Mouse (Mus musculus): Measurements from ENCODE around the gene Mycbp2. TPM values are rescaled to one million over a fixed set of nuclear protein-coding genes. Genes with fewer than 3 reads are reported as not detected.
A peak's percentile ranks its signal among the peaks of the same experiment; 100 is the strongest.

Gene Mycbp2
- polyA plus RNA-seq, 1 experiment, result 21.3 TPM

- TF ChIP-seq POLR2A (IDR thresholded peaks at IDR 0.05; ENCODE audit: borderline replicate concordance, extremely low read depth, low read depth, low read length) (no peak), CTCF (IDR thresholded peaks at IDR 0.05; ENCODE audit: insufficient read depth, low read length) (no peak)
- DNase-seq, result no peak
- 81% methylated on average over 3 of the region's 3 CpGs for WGBS
- no peaks in the 10 kb centered on the region for H3K4me1 ChIP-seq (ENCODE audit: control insufficient read depth, insufficient read depth, low read length)
- H3K4me3 ChIP-seq (replicated peaks; ENCODE audit: extremely low read depth, low read depth, low read length), result no peak overlapping the region
These were observed 124.9 kb downstream of the Mycbp2 start for GRCm38 (mm10) chr14:103221751-103222150.

GRCm38 (mm10) chr14:103216331-103216730, 130.3 kb downstream of the Mycbp2 start:
- TF ChIP-seq POLR2A (IDR thresholded peaks at IDR 0.05; ENCODE audit: borderline replicate concordance, extremely low read depth, low read depth, low read length) (no peak), CTCF (IDR thresholded peaks at IDR 0.05; ENCODE audit: insufficient read depth, low read length) (no peak)
- H3K4me1 ChIP-seq (ENCODE audit: control insufficient read depth, insufficient read depth, low read length), result no peaks in the 10 kb centered on the region
- H3K4me3 ChIP-seq (replicated peaks; ENCODE audit: extremely low read depth, low read depth, low read length), result no peak overlapping the region

DNA sequence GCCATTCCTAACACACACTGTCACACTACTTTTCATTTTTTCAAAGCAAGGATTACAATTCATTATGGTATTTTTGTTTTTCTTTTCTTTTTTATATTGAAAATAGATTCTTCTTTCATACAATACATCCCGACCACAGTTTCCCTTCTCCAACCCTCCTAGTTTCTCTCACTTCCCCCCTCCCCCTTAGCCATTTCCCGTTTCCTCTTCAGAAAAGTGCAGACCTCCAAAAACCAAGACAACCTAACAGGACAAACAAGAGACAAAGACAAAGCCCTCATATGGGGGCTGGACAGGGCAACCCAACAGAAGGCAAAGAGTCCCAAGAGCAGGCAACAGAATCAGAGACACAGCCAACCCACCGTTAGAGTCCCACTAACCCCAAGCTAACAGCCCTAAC, 160.0 kb downstream of the Mycbp2 start:
- TF ChIP-seq POLR2A (IDR thresholded peaks at IDR 0.05; ENCODE audit: borderline replicate concordance, extremely low read depth, low read depth, low read length), result no peak
- TF ChIP-seq CTCF (IDR thresholded peaks at IDR 0.05; ENCODE audit: insufficient read depth, low read length), result no peak
- H3K4me1 ChIP-seq (ENCODE audit: control insufficient read depth, insufficient read depth, low read length), result no peaks in the 10 kb centered on the region
- no peak for DNase-seq
- no peak overlapping the region for H3K4me3 ChIP-seq (replicated peaks; ENCODE audit: extremely low read depth, low read depth, low read length)
- WGBS, result 61% methylated on average over 3 of the region's 3 CpGs

More at GRCm38 (mm10) chr14:103216331-103216730, 130.3 kb downstream of the Mycbp2 start:
- no peak for DNase-seq
- 86% methylated on average over 3 of the region's 3 CpGs for WGBS

DNA sequence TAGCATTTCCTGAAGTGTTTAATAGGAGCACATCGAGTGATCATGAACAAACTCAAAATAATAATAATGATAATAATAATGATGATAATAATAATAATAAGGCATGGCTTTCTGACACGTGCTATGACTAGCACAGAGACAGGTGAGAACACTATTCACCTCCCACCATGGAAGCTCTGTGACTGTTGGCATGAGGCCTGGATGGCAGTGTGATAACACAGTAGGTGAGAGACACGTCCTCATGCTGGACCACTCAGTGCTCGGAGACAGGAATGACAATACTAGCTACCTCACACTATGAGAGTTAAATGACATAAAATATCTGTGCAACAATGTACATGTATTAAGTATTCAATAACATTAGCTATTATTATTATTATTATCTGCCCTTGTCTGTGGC, 160.5 kb downstream of the Mycbp2 start:
- no peak for DNase-seq
- no peak for TF ChIP-seq POLR2A (IDR thresholded peaks at IDR 0.05; ENCODE audit: borderline replicate concordance, extremely low read depth, low read depth, low read length)
- TF ChIP-seq CTCF (IDR thresholded peaks at IDR 0.05; ENCODE audit: insufficient read depth, low read length), result no peak
- 93% methylated on average over 4 of the region's 4 CpGs for WGBS
- Histone ChIP-seq H3K4me1 (ENCODE audit: control insufficient read depth, insufficient read depth, low read length) (no peaks in the 10 kb centered on the region), H3K4me3 (replicated peaks; ENCODE audit: extremely low read depth, low read depth, low read length) (no peak overlapping the region)

GRCm38 (mm10) chr14:103180096-103180495, 166.5 kb downstream of the Mycbp2 start:
- DNase-seq, result no peak
- TF ChIP-seq POLR2A (IDR thresholded peaks at IDR 0.05; ENCODE audit: borderline replicate concordance, extremely low read depth, low read depth, low read length) (no peak), CTCF (IDR thresholded peaks at IDR 0.05; ENCODE audit: insufficient read depth, low read length) (no peak)
- Histone ChIP-seq H3K4me3 (replicated peaks; ENCODE audit: extremely low read depth, low read depth, low read length) (no peak overlapping the region), H3K4me1 (ENCODE audit: control insufficient read depth, insufficient read depth, low read length) (no peaks in the 10 kb centered on the region)
- WGBS, result 86% methylated on average over 2 of the region's 2 CpGs

- TF ChIP-seq CTCF (IDR thresholded peaks at IDR 0.05; ENCODE audit: insufficient read depth, low read length) (no peak), POLR2A (IDR thresholded peaks at IDR 0.05; ENCODE audit: borderline replicate concordance, extremely low read depth, low read depth, low read length) (no peak)
- H3K4me1 ChIP-seq (ENCODE audit: control insufficient read depth, insufficient read depth, low read length), result no peaks in the 10 kb centered on the region
- H3K4me3 ChIP-seq (replicated peaks; ENCODE audit: extremely low read depth, low read depth, low read length), result no peak overlapping the region
- DNase-seq, result no peak
- 52% methylated on average over 5 of the region's 5 CpGs for WGBS
These were observed 183.7 kb downstream of the Mycbp2 start for GRCm38 (mm10) chr14:103162923-103163322.

DNA sequence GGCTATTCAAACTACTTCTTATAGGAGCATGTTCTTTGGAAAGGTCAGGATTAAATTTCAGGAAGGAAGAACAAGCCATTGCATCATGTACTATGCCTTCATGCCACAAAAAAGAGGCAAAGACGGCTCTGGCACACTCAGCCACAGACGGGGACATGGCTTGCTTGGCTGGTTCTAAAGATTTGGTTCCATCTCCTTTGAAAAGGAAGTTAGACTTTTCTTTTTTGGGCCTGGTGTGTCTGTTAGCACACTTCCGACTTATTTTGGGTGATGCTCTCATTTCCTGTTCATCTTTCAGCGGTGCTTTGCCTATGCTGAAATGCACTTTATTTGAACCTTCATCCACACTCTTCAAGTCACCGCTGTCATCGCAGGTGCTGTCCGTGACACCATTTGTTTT, 190.9 kb downstream of the Mycbp2 start:
- Histone ChIP-seq H3K4me1 (ENCODE audit: control insufficient read depth, insufficient read depth, low read length) (no peaks in the 10 kb centered on the region), H3K4me3 (replicated peaks; ENCODE audit: extremely low read depth, low read depth, low read length) (no peak overlapping the region)
- no peak for DNase-seq
- 68% methylated on average over 7 of the region's 7 CpGs for WGBS
- TF ChIP-seq CTCF (IDR thresholded peaks at IDR 0.05; ENCODE audit: insufficient read depth, low read length) (no peak), POLR2A (IDR thresholded peaks at IDR 0.05; ENCODE audit: borderline replicate concordance, extremely low read depth, low read depth, low read length) (no peak)

DNA sequence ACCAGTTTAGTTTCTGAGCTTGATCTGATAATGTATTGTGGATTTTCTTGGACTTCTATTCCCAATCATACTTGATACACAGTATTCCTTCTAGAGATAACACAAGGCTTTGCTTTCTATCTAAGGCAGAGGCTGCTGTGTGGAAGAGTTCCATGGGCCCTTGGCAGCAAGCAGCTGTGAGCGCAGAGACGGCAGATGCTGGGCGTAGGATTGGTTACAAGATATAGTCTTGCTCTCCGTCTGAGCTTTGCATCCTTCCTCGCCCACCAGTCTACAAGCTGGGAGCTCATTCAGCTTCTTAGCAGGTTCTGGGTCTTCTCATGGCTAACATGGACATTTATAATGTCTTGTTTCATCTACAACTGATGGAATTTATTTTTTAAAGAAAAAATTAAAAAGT, 196.5 kb downstream of the Mycbp2 start:
- Histone ChIP-seq H3K4me1 (ENCODE audit: control insufficient read depth, insufficient read depth, low read length) (no peaks in the 10 kb centered on the region), H3K4me3 (replicated peaks; ENCODE audit: extremely low read depth, low read depth, low read length) (no peak overlapping the region)
- no peak for DNase-seq
- WGBS, result 96% methylated on average over 5 of the region's 5 CpGs
- TF ChIP-seq CTCF (IDR thresholded peaks at IDR 0.05; ENCODE audit: insufficient read depth, low read length), result no peak
- no peak for TF ChIP-seq POLR2A (IDR thresholded peaks at IDR 0.05; ENCODE audit: borderline replicate concordance, extremely low read depth, low read depth, low read length)

GRCm38 (mm10) chr14:103131991-103132390, 214.6 kb downstream of the Mycbp2 start:
- WGBS, result 68% methylated on average over 2 of the region's 2 CpGs

DNA sequence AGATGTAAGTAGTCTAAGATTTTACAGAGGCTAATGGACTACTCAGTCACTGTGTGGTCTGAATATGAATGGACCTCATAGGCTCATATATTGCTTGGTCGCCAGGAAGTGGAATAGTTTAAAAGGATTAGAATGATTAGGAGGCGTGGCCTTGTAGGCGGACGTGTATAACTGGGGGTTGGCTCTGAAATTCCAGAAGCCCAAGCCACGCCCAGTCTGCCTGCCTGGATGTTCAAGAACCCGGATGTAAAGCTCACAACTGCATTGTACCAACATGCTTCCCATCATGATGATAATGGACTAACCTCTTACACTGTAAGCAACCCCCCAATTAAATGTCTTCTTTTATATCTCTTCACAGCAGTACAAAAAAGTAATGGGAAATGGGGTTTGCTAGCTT, 220.9 kb downstream of the Mycbp2 start:
- DNase-seq, result no peak
- TF ChIP-seq POLR2A (IDR thresholded peaks at IDR 0.05; ENCODE audit: borderline replicate concordance, extremely low read depth, low read depth, low read length), result no peak
- TF ChIP-seq CTCF (IDR thresholded peaks at IDR 0.05; ENCODE audit: insufficient read depth, low read length), result no peak
- no peak overlapping the region for H3K4me3 ChIP-seq (replicated peaks; ENCODE audit: extremely low read depth, low read depth, low read length)
- 80% methylated on average over 6 of the region's 6 CpGs for WGBS
- no peaks in the 10 kb centered on the region for H3K4me1 ChIP-seq (ENCODE audit: control insufficient read depth, insufficient read depth, low read length)

More at GRCm38 (mm10) chr14:103131991-103132390, 214.6 kb downstream of the Mycbp2 start:
- DNase-seq, result peak; percentile 26
- TF ChIP-seq CTCF (IDR thresholded peaks at IDR 0.05; ENCODE audit: insufficient read depth, low read length) (peak; percentile 78), POLR2A (IDR thresholded peaks at IDR 0.05; ENCODE audit: borderline replicate concordance, extremely low read depth, low read depth, low read length) (no peak)
- no peaks in the 10 kb centered on the region for H3K4me1 ChIP-seq (ENCODE audit: control insufficient read depth, insufficient read depth, low read length)
- no peak overlapping the region for H3K4me3 ChIP-seq (replicated peaks; ENCODE audit: extremely low read depth, low read depth, low read length)
